Mouse (Mus musculus): ENCODE measurements around the gene Casp7.

GRCm38 (mm10) chr19:56470286-56471020, 73.5 kb downstream of the Casp7 start:
- no peak for TF ChIP-seq POLR2A (IDR thresholded peaks at IDR 0.05; ENCODE audit: low read depth, low read length)
- no peak for TF ChIP-seq CTCF (conservative IDR thresholded peaks at IDR 0.05; ENCODE audit: insufficient read depth, insufficient read length, low read depth, low read length)
